7 mouse cellular contexts compared by ENCODE assay signal in genomic region chr4:21930971-21931771, GRCm38 (mm10). TPM values are rescaled to one million over a fixed set of nuclear protein-coding genes. Genes with fewer than 3 reads are reported as not detected.
DNase-seq lines count a peak whose midpoint lies in the region; ATAC-seq lines count a peak whose summit lies in the region.

Faxc (plus strand) TSS chr4:21931329.

- intact Hi-C loops in left cerebral cortex, postnatal 10 days (cut with DNase I), result loop anchor here (5.0 kb wide), 1 partner anchor 54 kb away; the partner anchor contains the start of gene Coq3

- peak; percentile 29; the same call in 1 of the 2 replicates for ATAC-seq in megakaryocyte progenitor cell, adult 5-6 weeks (replicated peaks; ENCODE audit: poor library complexity)

- DNase-seq in adrenal gland, postnatal 36 days, result peak; percentile 57 to 69
- DNase-seq in embryo, embryonic 10.5 days (ENCODE audit: low spot score), result peak; percentile 75
- peak; percentile 19 for DNase-seq in gastrocnemius, postnatal 25 days
- peak; percentile 4 for DNase-seq in induced T-regulatory cell, adult 2 months (ENCODE audit: low read depth)
- DNase-seq in left cerebral cortex, postnatal 10 days (ENCODE audit: extremely low spot score in 1 of 2, low spot score in 2 of 2), result peak; percentile 31 to 69
- peak; percentile 37 to 42 for DNase-seq in right cerebral cortex, postnatal 36 days (ENCODE audit: low spot score in 2 of 2)

RNA-seq across cellular contexts. Expression of gene Faxc, which starts in this region (rescaled TPM):
- total RNA-seq in adrenal gland, postnatal 36 days (2021), result 1 to 10 TPM; 4.0 TPM
- total RNA-seq in gastrocnemius, postnatal 25 days (2021), result 1 to 10 TPM in 1 of 2 experiments, under 1 TPM in 1; 0.83 to 1.4 TPM
- total RNA-seq in left cerebral cortex, postnatal 10 days (2021), result 100 to 1,000 TPM in 1 of 2 experiments, 10 to 100 TPM in 1; 98.9 to 104 TPM
- total RNA-seq in megakaryocyte progenitor cell, adult 5-6 weeks (2015), result not detected in 2 replicates
- 0.17 TPM in 1 of 2 replicates, not detected in the other for total RNA-seq in megakaryocyte progenitor cell, adult 5-6 weeks (2017)

Comparison
In these comparisons a context has a peak if more than half of its experiments do, and no peak if none do; other contexts are left out.
1. Peak in every context shown above with its lines: DNase-seq and ATAC-seq.
2. RNA of gene Faxc (total RNA-seq): 98.9 to 104 TPM in left cerebral cortex, postnatal 10 days; 4.0 TPM in adrenal gland, postnatal 36 days, 0.83 to 1.4 TPM in gastrocnemius, postnatal 25 days and 0.17 TPM in megakaryocyte progenitor cell, adult 5-6 weeks; every median in the first group is over 10 times any median in the second.
3. Peak in ATAC-seq in megakaryocyte progenitor cell, adult 5-6 weeks; RNA of the gene not detected or under 1 TPM.
4. DNase-seq: peak in every context shown above with its lines; median percentile 75 in embryo, embryonic 10.5 days; 63 in adrenal gland, postnatal 36 days; 50 in left cerebral cortex, postnatal 10 days; 40 in right cerebral cortex, postnatal 36 days; 19 in gastrocnemius, postnatal 25 days; 4 in induced T-regulatory cell, adult 2 months.